Mouse (Mus musculus): ENCODE results near the gene Fam126b.

- TF ChIP-seq GATA1 (IDR thresholded peaks at IDR 0.05; ENCODE audit: borderline replicate concordance, low read length), result no peak
- no peak for TF ChIP-seq CTCF (IDR thresholded peaks at IDR 0.05; ENCODE audit: low read depth, low read length)
Measured at GRCm38 (mm10) chr1:58497678-58498077, 88.4 kb downstream of the Fam126b start.
